Mouse (Mus musculus): ENCODE results near the gene Apeh. TPM values are rescaled to one million over a fixed set of nuclear protein-coding genes. Genes with fewer than 3 reads are reported as not detected.

Gene Apeh
- total and polyA plus RNA-seq, 3 experiments: 69.0 to 76.1 TPM; not detected in 1

GRCm38 (mm10) chr9:108069529-108069928 lies 24.9 kb downstream of the Apeh start:
- Histone ChIP-seq H3K4me3 (ENCODE audit: control insufficient read depth in 1 of 2, insufficient read depth in 1 of 2, low read depth in 2 of 2, low read length in 2 of 2) (no peak overlapping the region), H3K36me3 (ENCODE audit: control insufficient read depth in 1 of 2, insufficient read depth in 2 of 2, low read length in 2 of 2) (no peaks in the 10 kb centered on the region; a peak in 1 of 4 replicates), H3K9ac (ENCODE audit: control insufficient read depth, low read depth, low read length, poor library complexity, severe bottlenecking) (no peak overlapping the region), H3K27me3 (ENCODE audit: control insufficient read depth in 1 of 2, insufficient read depth in 2 of 2, low read length in 2 of 2) (no peaks in the 10 kb centered on the region), H3K79me2 (ENCODE audit: control insufficient read depth, insufficient read depth, low read length, poor library complexity) (no peaks in the 10 kb centered on the region), H3K4me1 (ENCODE audit: control insufficient read depth in 1 of 2, insufficient read depth in 2 of 2, low read length in 2 of 2) (no peaks in the 10 kb centered on the region), H3K27ac (ENCODE audit: control insufficient read depth, low read depth, low read length) (no peak overlapping the region), H3K9me3 (replicated peaks; ENCODE audit: insufficient read depth, low read length) (no peaks in the 10 kb centered on the region)
- TF ChIP-seq MAZ (IDR thresholded peaks at IDR 0.05; ENCODE audit: low read depth, low read length) (no peak), CHD1 (IDR thresholded peaks at IDR 0.05; ENCODE audit: low read depth, low read length) (no peak)
- no peak for DNase-seq (ENCODE audit: low read depth, low spot score)

- H3K27me3 ChIP-seq (ENCODE audit: control insufficient read depth in 1 of 2, insufficient read depth in 2 of 2, low read length in 2 of 2): no peaks in the 10 kb centered on the region
- no peaks in the 10 kb centered on the region for H3K9me3 ChIP-seq (replicated peaks; ENCODE audit: insufficient read depth, low read length)
- H3K27ac ChIP-seq (ENCODE audit: control insufficient read depth, low read depth, low read length): no peak overlapping the region
- no peak overlapping the region for H3K4me3 ChIP-seq (ENCODE audit: control insufficient read depth in 1 of 2, insufficient read depth in 1 of 2, low read depth in 2 of 2, low read length in 2 of 2)
- no peaks in the 10 kb centered on the region for H3K79me2 ChIP-seq (ENCODE audit: control insufficient read depth, insufficient read depth, low read length, poor library complexity)
- TF ChIP-seq RAD21 (IDR thresholded peaks at IDR 0.05; ENCODE audit: low read depth, low read length) (no peak), CHD1 (IDR thresholded peaks at IDR 0.05; ENCODE audit: low read depth, low read length) (no peak), CTCF (IDR thresholded peaks at IDR 0.05 in 2 of 3, conservative IDR thresholded peaks at IDR 0.05 in 1 of 3; ENCODE audit: control insufficient read depth in 1 of 3, insufficient read depth in 1 of 3, low read depth in 2 of 3, low read length in 3 of 3, poor library complexity in 1 of 3, severe bottlenecking in 1 of 3) (no peak), E2F4 (IDR thresholded peaks at IDR 0.05; ENCODE audit: borderline replicate concordance, low read depth, low read length) (no peak), POLR2A (IDR thresholded peaks at IDR 0.05; ENCODE audit: control insufficient read depth in 1 of 2, insufficient read depth in 1 of 2, low read depth in 1 of 2, low read length in 2 of 2, poor library complexity in 1 of 2) (no peak), MAZ (IDR thresholded peaks at IDR 0.05; ENCODE audit: low read depth, low read length) (no peak), NRF1 (IDR thresholded peaks at IDR 0.05; ENCODE audit: insufficient read depth, low read depth, low read length, poor library complexity, severe bottlenecking) (no peak), CHD2 (IDR thresholded peaks at IDR 0.05; ENCODE audit: low read length) (no peak), MYB (IDR thresholded peaks at IDR 0.05; ENCODE audit: low read depth, low read length) (no peak), MYC (IDR thresholded peaks at IDR 0.05; ENCODE audit: low read depth, low read length) (no peak), MEF2A (IDR thresholded peaks at IDR 0.05; ENCODE audit: extremely low read depth, insufficient replicate concordance, low read depth, low read length, poor library complexity, severe bottlenecking) (no peak), ZMIZ1 (IDR thresholded peaks at IDR 0.05; ENCODE audit: low read depth, low read length) (no peak), ELF1 (IDR thresholded peaks at IDR 0.05; ENCODE audit: low read depth, low read length) (no peak), JUND (IDR thresholded peaks at IDR 0.05; ENCODE audit: low read depth, low read length) (no peak), MAX (IDR thresholded peaks at IDR 0.05; ENCODE audit: low read length) (no peak), TAL1 (IDR thresholded peaks at IDR 0.05; ENCODE audit: low read length) (no peak), ETS1 (IDR thresholded peaks at IDR 0.05; ENCODE audit: low read depth, low read length) (no peak)
- H3K36me3 ChIP-seq (ENCODE audit: control insufficient read depth in 1 of 2, insufficient read depth in 2 of 2, low read length in 2 of 2): no peaks in the 10 kb centered on the region; a peak in 1 of 4 replicates
- DNase-seq (ENCODE audit: low read depth, low spot score): no peak
- H3K4me1 ChIP-seq (ENCODE audit: control insufficient read depth in 1 of 2, insufficient read depth in 2 of 2, low read length in 2 of 2): no peaks in the 10 kb centered on the region
- H3K9ac ChIP-seq (ENCODE audit: control insufficient read depth, low read depth, low read length, poor library complexity, severe bottlenecking): no peak overlapping the region
Observed at GRCm38 (mm10) chr9:108069007-108069406, 25.4 kb downstream of the Apeh start.
